ENCODE assay signal across 8 mouse cellular contexts in genomic region chr10:25359959-25360811, GRCm38 (mm10). TPM values are rescaled to one million over a fixed set of nuclear protein-coding genes. Genes with fewer than 3 reads are reported as not detected.
DNase-seq lines count a peak whose midpoint lies in the region; ATAC-seq lines count a peak whose summit lies in the region.

No protein-coding gene starts in this region.

- H3K4me2 ChIP-seq in liver, embryonic 16.5 days (ENCODE audit: low read depth, low read length) = peak overlapping the region; percentile 94
- peak overlapping the region; percentile 78 for H3K4me2 ChIP-seq in neural tube, embryonic 12.5 days (replicated peaks)

- peak; percentile 21 to 28 for DNase-seq in lung, adult 18-20 months
- DNase-seq in lung, postnatal 25 days (ENCODE audit: low spot score) = no peak
- DNase-seq in gastrocnemius, postnatal 10 days = peak; percentile 50
- DNase-seq in urinary bladder, postnatal 25 days (ENCODE audit: low spot score) = peak; percentile 26

- peaks cover 4% of the 10 kb centered on the region for H3K27me3 ChIP-seq in liver, embryonic 16.5 days (ENCODE audit: control insufficient read depth, insufficient read depth, low read depth, low read length)
- H3K27me3 ChIP-seq in neural tube, embryonic 12.5 days (replicated peaks) = no peaks in the 10 kb centered on the region; the same call in 1 of the 2 replicates

- H3K27ac ChIP-seq in brown adipose tissue, adult 24 weeks (replicated peaks; ENCODE audit: low read depth, low read length) = peak overlapping the region; percentile 70
- H3K27ac ChIP-seq in liver, embryonic 16.5 days (ENCODE audit: low read length) = peak overlapping the region; percentile 59
- H3K27ac ChIP-seq in neural tube, embryonic 12.5 days = 0 out of 2 replicates have a peak overlapping the region, but pooled peaks have one; percentile 28

- WGBS in liver, embryonic 16.5 days (ENCODE audit: insufficient replicate concordance) = 1% methylated on average over 41 of the region's 84 CpGs
- WGBS in neural tube, embryonic 12.5 days = under 1% methylated on average over 46 of the region's 84 CpGs

- H3K9me3 ChIP-seq in liver, embryonic 16.5 days (replicated peaks; ENCODE audit: control insufficient read depth, low read length) = no peaks in the 10 kb centered on the region
- no peaks in the 10 kb centered on the region for H3K9me3 ChIP-seq in neural tube, embryonic 12.5 days

- no peaks in the 10 kb centered on the region for H3K36me3 ChIP-seq in liver, embryonic 16.5 days (ENCODE audit: control insufficient read depth, insufficient read depth)
- H3K36me3 ChIP-seq in neural tube, embryonic 12.5 days = no peaks in the 10 kb centered on the region

- peaks cover 17% of the 10 kb centered on the region for H3K4me1 ChIP-seq in brown adipose tissue, adult 24 weeks (ENCODE audit: control insufficient read depth, insufficient read depth, insufficient read length, low read length)
- peaks cover 7% of the 10 kb centered on the region for H3K4me1 ChIP-seq in liver, embryonic 16.5 days (ENCODE audit: control insufficient read depth, low read depth, low read length)
- H3K4me1 ChIP-seq in neural tube, embryonic 12.5 days = peaks cover 8% of the 10 kb centered on the region

- peak; percentile 53 for ATAC-seq in inflammation-experienced regulatory T-cells, adult 6 months
- peak; percentile 26; the same call in 1 of the 2 replicates for ATAC-seq in liver, embryonic 16.5 days (ENCODE audit: low read depth)
- no peak; the same call in 1 of the 2 replicates for ATAC-seq in neural tube, embryonic 12.5 days (ENCODE audit: low FRiP score, low read depth)

- peak overlapping the region; percentile 80 for H3K4me3 ChIP-seq in brown adipose tissue, adult 24 weeks (ENCODE audit: insufficient read depth, low read depth, low read length)
- H3K4me3 ChIP-seq in liver, embryonic 16.5 days (ENCODE audit: low read depth, low read length) = peak overlapping the region; percentile 78
- H3K4me3 ChIP-seq in neural tube, embryonic 12.5 days = peak overlapping the region; percentile 86

- H3K9ac ChIP-seq in liver, embryonic 16.5 days (ENCODE audit: low read depth, low read length) = peak overlapping the region; percentile 75
- H3K9ac ChIP-seq in neural tube, embryonic 12.5 days = peak overlapping the region; percentile 87

RNA-seq across cellular contexts. Expression of gene Epb41l2, which starts 0.6 kb away (rescaled TPM):
- 148 and 170 TPM in 2 replicates for polyA plus RNA-seq in brown adipose tissue, adult 24 weeks (2012; ENCODE audit: insufficient read depth, insufficient read length, missing spikeins)
- 100 to 1,000 TPM in 1 of 2 experiments, 10 to 100 TPM in 1; 96.1 to 121 TPM for total RNA-seq in gastrocnemius, postnatal 10 days (2021)
- 10 to 100 TPM; 14.8 to 20.7 (median 18.3) TPM for polyA plus RNA-seq in inflammation-experienced regulatory T-cells, adult 6 months (2017; shearing (Covaris generic))
- 10.9 and 11.9 TPM in 2 replicates for polyA plus RNA-seq in liver, embryonic 16.5 days (2015; fragmentation: Nextera tagmentation; extraction: Ambion mirVana)
- polyA plus RNA-seq in neural tube, embryonic 12.5 days (2016; fragmentation: Nextera tagmentation; extraction: Ambion mirVana) = 36.5 and 40.2 TPM in 2 replicates

RNA-seq across cellular contexts. Expression of gene Akap7, which starts 52.5 kb away (rescaled TPM):
- 86.7 and 140 TPM in 2 replicates for polyA plus RNA-seq in brown adipose tissue, adult 24 weeks (2012; ENCODE audit: insufficient read depth, insufficient read length, missing spikeins)
- 10 to 100 TPM; 47.9 to 58.8 TPM for total RNA-seq in gastrocnemius, postnatal 10 days (2021)
- polyA plus RNA-seq in inflammation-experienced regulatory T-cells, adult 6 months (2017; shearing (Covaris generic)) = 1 to 10 TPM; 1.5 to 5.7 (median 3.0) TPM
- polyA plus RNA-seq in liver, embryonic 16.5 days (2015; fragmentation: Nextera tagmentation; extraction: Ambion mirVana) = 19.0 and 20.3 TPM in 2 replicates
- 24.0 and 24.7 TPM in 2 replicates for polyA plus RNA-seq in neural tube, embryonic 12.5 days (2016; fragmentation: Nextera tagmentation; extraction: Ambion mirVana)
